Mouse (Mus musculus) kidney, postnatal 10 days (tissue): ENCODE results near the gene Klf9.
"Not testable (repeated sequence)": the region's sequence is repeated elsewhere in the genome, so short reads cannot be mapped to it uniquely, and the experiment has no call there.

Source experiments
- DNase-seq: peaks from one replicate; pipeline ENCODE4 v3.0.0; 2021; ENCODE audit warnings: mixed read lengths

The Klf9 gene

DNA sequence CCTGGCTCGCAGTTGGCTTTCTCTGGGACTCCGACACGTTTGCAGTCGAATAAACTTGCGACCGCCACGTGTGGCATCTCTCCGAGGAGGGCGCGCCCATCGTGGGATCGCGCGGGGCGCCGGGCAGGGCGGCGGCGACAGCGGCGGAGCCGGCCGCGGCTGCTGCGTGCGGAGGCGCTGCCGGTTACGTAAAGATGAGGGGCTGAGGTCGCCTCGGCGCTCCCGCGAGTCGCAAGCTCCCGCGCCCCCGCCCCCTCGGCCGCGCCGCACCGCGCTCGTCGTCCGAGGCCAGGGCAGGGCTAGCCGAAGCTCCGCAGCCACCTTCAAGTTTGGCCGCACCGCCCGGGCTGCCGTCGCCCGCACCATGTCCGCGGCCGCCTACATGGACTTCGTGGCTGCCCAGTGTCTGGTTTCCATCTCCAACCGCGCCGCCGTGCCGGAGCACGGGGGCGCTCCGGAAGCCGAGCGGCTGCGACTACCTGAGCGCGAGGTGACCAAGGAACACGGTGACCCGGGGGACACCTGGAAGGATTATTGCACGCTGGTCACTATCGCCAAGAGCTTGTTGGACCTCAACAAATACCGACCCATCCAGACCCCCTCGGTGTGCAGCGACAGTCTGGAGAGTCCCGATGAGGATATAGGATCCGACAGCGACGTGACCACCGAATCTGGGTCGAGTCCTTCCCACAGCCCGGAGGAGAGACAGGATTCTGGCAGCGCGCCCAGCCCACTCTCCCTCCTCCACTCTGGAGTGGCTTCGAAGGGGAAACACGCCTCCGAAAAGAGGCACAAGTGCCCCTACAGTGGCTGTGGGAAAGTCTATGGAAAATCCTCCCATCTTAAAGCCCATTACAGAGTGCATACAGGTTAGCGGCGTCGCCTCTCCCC is 610 bp downstream of the Klf9 start:
- DNase-seq, result peak; percentile 90

DNA sequence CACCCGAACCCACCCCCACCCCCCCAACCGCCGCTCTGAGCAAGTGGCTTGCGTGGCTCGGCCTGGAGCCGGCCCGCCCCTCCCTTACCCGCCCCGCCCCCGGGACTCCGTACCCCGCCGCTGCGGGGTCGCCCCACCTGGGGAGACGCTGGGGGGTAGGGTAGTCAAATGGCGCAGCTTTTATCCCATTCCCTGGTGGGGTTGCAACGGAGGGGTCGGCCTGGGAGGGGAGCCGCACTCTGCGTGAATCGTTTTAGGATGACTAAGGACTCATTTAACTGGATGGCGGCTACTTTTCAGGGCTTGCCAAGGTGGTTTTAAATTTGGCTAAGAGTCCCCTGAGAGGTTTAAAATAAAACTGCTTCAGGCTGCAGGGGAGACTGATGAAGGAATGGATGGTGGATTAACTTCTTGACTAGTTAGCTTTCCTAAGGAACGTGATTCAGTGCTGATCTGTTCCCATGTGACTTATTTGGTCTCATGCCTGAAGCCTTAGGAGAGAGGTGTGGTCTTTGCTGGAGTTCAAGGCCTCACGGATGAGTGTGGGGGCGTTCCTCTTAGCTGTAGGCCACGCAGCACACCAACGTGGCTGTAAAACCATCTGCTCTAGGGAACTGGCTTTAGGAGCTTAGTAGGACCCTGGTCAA is 1.5 kb downstream of the Klf9 start:
- peak; percentile 50 for DNase-seq

DNA sequence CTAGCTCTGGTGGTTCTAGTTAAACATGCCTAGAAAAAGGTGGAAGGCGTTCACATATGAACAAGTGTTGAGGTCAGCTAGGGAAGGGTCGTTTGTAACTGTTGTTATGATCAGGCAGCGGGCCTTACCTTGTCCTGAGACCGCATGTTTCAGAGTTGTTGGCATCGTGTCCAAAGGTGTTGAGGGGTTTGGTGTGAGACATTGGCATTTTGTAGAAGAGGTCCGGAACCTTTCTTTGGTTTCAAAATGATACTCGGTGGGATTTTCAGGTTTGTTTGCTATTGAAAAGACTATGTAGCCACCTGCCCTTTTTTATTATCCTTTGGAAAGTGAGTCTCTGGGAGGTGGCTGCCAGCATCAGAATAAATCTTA is 2.0 kb downstream of the Klf9 start:
- no peak for DNase-seq

DNA sequence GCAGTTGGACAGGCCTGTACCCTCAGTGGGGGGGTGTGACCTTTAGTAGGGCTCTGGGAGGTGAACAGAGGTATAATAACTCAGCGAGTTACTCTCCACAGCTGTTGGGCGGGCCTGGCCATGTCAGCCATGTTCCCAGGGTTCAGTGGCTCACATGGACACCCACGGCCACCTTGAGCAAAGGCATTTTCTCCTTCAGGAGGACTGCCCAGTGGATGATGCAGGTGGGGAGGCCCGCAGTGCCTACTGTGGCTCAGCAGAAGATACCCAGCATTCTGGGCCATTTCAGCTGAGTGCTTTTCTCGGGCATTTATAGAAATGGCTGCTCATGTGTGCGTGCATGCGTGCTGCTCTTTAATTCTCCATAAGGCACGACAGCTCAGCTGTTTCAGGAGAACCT is 2.5 kb downstream of the Klf9 start:
- peak; percentile 60 for DNase-seq

DNA sequence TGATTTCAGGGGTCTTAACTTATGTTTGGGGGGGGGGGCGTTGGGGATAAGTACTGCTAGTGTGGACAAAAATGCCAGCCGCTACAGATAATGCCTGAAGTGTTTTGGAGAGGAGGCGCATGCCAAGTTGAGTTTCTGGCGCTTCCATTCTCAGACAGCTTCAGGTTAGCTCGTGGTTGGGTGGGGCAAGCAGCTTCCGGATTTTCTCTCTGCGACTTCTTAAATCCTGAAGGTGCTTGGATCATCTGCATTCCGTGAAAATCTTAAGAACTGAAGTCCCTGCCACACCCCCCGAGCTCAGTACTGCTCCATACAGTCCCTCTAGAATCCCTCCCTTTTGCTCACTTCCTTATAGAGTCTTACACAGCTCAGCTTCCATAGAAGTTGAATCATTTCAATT is 3.0 kb downstream of the Klf9 start:
- DNase-seq, result no peak

DNA sequence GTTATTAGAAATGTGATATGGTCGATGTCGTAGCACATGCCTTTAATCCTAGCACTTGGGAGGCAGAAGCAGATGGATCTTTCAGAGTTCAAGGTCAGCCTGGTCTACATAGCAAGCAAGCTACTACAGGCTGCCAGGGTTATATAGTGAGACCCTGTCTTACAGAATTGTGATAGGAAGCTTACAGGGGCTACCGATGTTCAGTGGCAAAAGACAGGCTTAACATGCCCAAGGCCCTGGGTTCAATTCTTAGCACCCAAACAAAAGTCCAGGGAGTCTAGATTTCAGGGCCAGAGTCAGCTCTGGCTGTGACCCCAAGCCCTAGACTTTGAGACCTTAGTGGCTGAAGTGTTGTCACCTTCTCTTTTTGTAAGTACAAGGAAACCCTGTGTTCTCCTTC is 4.1 kb downstream of the Klf9 start:
- DNase-seq, result no peak

DNA sequence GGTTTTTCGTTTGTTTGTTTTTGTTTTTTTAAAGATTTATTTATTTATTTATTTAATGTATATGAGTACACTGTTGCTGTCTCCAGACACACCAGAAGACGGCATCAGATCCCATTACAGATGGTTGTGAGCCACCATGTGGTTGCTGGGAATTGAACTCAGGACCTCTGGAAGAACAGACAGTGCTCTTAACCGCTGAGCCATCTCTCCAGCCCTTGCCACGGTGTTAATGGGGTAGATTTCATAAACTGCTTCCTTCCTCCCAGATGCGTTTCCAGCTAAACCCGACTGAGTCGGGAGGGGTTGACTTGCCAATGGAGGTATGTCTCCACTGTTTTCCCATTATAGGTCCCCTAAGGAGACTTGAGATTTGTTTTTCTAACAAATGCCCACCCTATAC is 4.5 kb downstream of the Klf9 start:
- DNase-seq, result not testable (repeated sequence)

DNA sequence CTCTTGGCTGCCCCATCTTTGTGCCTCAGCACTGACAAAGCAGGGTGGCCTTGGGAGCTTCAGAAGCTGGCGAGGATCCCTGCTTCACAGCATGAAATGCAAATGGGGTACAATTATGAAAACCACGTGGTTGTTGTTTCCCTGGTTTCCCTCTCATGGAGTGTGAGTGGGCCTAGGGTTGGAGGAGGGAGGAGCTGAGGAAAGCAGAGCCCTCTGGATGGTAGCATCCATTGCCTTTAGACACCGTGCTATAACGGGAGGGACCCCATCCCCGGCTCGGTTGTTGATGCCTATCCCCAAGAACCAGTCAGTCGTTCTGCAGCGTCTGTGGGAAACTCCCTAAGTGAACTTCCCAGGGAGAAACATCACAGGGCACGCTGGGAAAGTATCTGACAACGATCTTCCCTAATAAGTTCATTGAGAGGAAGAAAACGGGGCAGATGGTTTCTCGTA is 5.4 kb downstream of the Klf9 start:
- DNase-seq, result no peak

DNA sequence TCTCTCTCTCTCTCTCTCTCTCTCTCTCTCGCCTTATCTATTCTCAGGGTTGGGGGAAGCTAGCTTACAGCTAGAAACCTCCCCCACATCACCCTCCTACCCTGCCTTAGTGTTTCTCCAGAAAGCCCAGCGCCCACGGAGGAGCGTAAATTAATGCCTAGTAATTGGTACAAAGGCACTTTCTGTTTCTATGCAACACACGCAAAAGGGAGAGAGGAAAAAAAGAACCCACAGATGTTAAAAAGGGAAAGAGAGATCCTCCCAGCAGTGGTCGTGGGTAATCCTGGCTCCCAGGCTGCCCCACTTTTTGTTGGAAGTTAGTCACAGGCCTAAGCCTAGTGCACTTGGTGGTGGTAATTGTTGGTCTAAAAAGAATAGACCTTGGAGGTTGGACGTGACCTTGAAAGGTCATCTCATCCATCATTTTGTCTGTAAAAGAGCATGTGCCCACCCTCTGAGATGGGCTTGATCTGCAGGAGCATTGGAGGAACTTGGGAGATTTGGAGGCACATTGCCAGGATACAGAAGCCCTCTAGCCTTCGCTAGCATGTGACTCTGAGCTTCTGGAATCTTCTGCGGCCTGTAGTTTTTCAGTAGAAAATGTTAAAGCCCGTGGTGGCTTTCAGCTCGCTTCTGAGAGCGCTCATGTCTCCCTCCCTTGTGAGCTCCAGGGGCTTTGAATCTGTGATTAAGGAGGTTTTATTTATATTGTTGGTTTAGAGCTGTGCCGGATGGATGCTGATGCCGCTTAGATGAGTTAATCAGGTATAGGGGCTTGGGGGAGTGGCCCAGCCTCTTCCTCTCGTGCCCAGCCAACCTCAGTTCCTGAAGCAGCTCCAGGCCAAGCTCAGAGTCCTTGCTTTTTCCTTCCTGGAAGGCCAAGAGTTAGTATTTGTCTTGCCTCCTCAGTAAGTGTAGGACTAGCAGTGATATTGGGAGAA is 6.3 kb downstream of the Klf9 start:
- DNase-seq, result peak; percentile 44

DNA sequence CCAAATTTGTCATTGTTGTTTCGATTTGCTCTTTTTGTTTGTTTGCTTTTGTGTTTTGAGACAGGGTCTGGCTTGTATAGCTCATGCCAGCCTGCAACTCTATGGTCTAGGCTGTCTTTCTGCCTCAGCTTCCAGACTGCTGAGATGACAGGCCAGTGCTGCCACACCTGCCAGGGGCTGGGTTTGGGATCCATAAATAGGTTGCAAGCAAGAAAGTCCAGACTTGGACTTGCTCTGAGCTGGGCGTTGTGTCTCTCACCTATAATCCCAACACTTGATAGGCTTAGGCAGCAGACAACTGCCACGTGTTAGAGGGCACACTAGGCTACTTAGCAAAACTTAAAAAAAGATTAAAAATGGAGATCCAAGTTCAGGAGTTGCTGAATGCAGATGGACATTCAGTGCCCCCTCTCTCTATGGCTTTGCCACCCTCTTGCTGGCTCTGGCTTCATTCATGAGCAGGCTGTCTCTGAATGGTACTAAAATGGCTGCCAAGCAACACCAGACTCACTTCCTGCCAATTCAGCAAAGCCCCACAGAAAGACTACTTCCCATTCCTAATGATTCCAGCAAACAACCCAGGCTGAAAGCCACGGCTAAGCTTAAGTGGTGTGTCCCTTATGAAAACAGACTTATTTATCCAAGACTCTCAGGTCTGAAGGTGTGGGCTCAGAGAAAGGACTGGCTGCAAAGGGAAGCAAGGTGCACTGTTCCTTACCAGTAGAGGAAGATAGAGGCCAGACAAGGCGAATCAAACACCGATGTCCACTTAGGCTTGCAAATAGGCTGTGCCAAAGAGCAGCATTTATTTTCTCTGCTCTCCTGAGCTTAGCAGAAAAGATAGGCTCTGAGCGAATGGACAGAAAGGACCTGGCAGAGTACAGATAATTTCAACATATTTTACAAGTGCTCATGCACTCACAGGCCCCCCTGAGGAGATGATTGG is 8.7 kb downstream of the Klf9 start:
- DNase-seq, result no peak

DNA sequence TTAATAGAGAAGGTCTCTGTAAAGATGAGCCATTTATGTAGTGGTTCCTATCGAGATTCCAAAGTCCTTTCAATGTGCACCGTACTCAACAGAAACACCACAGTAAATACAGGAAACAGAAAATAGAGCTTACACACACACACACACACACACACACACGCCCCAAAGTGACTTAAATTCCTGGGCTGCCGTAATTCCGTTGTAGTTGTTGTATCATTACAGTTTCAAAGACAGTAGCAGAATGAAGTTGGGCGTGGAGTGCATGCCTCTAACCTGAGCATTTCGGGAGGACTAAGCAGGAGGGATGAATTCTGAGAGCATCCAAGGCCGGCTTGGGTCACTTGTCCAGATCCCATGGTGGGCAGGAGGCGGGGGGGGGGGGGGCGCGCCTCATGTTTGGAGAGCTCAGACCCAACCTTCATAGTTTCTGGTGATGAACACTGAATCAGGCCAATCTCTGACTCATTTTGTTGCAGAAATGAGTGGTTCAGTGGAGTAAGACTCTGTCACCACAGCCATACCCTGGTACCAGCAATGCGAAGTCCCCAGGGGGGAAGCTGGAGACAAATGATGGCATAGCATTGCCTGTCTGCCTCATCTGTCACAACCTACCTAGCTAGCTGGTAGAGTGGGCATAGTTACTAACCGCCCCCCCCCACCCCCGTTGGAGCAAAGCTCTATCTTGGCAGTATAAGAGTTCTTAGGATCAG is 9.7 kb downstream of the Klf9 start:
- DNase-seq, result no peak

DNA sequence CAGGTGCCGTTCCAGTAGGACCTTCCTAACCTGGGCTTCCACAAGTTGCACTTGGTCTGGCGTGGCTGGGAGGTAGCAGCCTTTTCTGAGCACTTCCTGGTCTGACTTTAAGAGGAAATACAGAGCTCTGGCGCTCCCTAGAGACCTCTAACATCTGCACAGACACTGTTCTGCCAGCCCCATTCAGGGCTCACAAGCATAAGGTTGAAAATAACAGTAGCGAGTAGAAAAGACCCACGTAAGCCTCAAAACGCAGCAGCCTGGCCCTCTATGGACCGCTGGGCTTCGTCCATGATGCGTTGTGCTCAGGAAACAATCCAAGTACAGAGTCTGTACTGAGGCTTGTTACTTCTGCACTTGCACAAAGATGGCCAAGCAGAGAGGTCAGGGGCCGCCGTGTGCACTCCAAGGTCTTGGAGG is 10.6 kb downstream of the Klf9 start:
- peak; percentile 77 for DNase-seq

DNA sequence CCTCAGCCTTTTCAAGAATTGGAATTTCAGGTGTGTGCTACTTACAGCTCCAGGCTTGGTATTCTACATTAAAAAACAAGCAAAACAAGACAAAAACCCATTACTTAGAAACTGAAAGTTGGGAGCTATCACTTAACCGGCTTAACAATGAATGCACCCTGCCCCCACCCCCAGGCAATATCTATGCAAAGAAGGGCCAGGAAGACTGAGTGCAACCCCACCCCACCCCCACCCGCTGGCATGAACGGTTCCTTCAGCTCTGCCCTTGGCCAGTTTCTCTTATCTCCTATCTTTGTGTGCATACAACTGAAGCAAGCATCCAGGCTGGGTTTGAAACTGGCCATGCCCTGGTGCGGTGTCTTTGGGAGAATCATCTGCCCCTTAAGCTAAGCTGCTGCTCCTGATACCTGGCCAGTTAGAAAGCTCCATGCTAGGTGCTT is 11.2 kb downstream of the Klf9 start:
- DNase-seq, result no peak

DNA sequence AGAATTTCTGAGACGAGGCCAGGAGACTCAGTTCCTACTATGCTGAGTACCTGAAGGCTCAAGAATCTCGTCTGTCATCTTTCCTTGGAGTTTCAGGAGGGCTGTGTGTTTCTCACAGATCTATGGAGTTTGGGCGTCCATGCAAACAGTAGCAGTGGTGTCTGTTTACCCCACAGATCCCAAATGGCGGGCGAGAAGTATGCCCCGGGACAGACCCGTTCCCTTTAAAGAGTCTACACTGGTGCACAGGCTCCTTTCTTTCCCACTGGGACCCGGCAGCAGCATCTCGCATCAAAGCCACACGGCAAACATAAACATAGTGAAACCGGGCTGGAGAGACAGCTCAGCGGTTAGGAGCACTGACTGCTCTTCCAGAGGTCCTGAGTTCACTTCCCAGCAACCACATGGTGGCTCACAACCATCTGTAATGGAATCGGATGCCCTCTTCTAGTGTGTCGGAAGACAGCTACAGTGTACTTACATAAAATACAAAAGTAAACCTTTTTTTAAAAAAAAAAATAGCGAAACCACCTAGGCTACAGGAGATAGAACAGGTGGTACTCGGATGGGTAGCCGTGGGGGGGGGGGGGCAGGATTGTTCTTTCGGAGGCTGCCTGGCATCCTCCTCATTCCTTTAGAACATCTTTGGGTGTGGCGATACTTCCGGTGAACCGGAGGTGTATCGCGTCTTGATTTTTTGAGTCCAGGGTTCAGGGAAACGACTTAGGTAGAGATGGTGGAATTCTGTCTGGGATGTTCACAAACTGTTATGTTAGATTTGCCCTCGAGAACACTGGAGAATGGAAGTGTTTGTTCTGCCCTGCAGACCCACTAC is 12.0 kb downstream of the Klf9 start:
- no peak for DNase-seq

DNA sequence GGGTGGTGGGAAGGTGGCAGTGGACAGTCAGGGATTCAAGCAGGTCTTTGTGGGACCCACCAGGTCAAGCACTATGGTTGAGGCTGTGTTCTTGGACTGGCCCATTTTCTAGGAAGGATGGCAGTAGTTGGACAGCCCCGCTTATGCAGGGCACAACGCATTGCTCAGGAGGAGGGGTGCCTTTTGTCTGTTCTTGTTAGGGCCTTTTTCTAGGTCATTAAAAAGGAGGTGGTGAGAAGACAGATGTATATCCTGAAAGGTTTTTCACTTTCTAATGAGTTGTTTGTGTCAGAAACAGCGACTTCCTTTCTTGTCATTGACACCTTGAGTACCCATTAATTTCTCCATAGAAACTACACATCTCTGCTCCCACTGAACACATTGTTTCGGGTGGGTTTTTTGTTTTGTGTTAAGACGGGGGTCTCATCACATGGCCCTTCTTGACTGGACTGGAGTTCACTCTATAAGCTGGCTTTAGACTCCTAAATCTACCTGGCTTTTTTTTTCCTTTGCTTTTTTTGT is 12.6 kb downstream of the Klf9 start:
- no peak for DNase-seq

DNA sequence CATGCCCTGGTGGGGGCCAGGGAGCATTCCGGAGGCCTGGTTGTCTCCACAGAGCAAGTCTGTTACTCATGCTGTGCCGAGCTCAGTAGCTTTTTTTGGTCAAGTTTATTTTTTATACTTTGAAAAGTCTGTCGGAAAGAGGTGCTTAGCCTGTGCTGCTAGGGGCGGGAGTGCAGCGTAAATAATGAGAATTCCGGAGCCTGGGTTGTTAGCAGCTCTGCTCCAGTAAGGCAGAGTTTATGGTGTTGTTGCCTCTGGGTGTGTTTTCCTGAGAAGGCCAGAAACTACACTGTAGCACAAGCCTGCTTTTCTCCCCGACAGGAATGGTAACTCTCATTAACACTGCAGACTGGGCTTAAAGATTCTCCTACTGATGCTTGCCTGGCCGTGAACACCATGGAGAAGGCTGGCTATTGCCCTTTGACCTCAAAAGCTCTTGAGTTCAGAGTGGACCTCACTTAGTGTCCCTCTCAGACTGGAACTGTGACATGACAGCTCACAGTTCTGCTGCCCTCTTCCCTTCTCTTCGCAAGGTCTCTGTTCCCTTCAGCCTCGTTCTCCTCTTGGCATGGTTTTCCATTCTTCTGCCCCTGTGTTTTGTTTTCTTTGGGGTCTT is 18.9 kb downstream of the Klf9 start:
- DNase-seq, result peak; percentile 34

DNA sequence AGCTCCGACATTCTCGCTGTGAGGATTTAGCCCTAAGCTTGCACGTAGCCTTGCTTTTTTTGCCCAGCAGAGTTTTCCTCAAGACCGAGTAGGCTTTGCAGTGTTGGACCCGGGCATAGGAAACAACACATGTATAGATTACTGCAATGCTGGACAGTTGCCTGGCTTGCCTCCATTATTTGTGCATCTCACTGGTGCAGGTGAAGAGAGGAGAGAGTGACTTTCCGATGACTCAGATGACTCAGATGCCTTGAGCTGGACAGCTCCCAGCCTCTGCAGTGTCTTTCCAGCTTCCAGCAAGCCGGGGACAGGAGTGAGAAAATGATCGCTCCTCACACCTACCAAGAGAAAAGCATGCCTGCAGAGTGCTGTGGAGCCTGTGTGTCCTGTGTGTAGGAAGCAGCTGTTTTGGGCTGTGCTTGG is 21.4 kb downstream of the Klf9 start:
- peak; percentile 45 for DNase-seq

DNA sequence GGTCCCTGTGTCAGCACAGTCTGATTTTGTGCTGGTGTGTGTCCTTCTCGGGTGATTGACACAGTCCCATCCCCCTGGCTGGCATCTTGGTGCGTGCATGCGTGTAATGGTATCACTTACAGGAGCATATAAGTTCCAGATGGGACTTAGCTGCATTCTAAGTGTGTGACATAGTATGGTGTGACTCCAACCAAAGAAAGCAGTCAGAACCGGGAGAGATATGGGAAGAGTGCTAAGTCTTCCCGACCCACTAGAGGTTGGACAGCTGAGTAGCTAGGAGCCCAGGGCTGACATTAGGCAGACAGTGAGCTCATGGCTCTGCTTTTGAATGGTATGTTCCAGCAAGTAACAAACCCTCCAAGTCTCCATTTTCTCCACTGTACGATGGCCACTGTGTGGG is 21.9 kb downstream of the Klf9 start:
- DNase-seq, result no peak

DNA sequence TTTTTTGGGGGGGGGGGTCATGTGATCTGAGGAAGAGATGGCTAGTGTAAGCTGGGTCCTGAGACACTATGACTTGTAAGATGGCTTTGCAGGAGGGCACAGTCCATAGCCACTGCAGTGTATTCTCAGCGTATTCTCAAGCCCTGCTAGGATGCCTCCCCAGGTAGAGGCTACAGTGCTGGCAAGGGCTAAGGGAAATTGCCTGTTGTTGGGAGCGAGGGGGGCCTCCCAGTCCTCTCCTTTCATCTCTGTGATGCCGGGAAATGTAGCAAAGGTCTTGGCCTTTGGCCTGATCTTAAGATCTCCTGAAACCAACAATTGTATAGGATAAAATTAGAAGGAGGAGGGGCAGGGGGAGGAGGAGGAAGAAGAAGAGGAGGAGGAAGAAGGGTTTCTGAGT is 22.3 kb downstream of the Klf9 start:
- no peak for DNase-seq
